Mouse (Mus musculus): ENCODE results near the gene Col28a1.

Col28a1 gene

DNA sequence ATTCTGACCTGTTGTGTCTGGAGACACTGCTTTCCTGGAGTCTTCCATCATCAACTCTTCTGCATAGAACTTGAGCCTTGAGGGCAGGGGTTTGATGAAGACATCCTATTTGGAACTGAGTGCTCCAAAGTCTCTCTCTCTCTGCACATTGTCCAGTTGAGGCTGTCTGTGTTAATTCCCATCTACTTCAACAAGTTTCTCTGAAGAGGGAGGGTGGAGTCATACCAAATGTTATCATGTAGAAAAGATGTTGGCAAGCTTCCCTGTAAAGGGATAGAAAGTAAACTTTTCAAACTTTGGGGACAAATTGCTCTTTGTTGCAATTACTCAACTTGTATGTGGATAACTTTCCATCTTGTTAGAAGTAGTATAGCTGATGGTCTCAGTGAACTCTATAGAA lies at the start of gene Col28a1:
Gene Col28a1 (minus strand): TSS at position 101 of the 400 bp plus-strand sequence.
- DNase-seq (ENCODE audit: low spot score) = no peak

DNA sequence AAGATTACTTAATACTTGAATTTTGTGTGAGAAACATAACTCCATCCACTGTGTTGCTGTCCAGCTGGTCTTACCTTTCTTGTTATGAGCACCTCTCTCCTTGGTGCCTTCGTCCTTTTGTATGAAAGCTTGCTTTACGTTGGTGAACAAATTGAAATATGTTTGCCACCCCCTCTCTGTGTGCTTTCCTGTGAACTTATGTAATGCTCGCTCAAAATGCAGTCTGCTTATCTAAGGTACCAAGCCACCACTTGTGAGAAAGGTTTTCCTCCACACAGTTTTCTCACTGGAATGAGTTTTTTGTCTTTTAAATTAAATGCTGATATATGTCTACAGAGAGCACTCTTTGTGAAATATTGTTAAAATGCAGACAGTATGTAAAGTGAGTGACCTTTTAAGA lies 36.2 kb upstream of the Col28a1 start:
- no peak for DNase-seq (ENCODE audit: low spot score)

DNA sequence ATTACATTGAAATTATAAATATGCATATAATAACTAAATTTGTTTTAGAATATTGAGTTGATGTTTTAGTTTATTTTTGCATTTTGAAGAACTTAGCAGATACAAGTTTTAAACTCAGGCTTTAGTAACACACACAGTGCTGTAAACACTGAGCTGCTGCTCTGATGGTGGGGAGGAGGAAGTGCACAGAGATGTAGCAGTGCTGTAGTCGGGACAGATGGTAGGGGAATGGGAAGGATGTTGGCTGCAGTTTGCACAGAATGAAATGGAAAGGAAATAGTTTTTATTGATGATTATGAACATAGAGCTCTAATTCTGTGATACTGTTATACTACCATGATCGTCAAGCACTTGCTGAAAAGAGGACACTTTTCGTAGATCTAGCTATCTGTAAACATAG lies 34.6 kb upstream of the Col28a1 start:
- no peak for DNase-seq (ENCODE audit: low spot score)

DNA sequence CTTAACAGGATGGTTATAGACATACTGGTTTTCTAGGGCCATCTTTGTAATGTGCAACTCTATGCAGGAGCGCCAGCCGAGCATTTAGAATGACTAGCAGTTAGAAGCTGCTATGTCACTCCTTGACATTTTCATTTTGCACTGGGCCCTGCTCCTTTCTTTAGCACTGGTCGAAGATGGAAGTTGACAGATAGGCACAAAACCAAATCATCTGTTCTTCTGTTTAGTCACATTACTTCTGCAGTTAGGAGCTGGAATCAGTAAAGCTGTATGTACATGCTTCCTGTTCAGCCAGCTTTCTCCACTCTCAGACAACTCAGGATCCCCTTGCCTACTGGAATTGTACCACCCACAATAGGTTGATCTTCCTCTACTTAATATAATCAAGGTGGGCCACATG lies 18.2 kb upstream of the Col28a1 start:
- DNase-seq (ENCODE audit: low spot score) = no peak

DNA sequence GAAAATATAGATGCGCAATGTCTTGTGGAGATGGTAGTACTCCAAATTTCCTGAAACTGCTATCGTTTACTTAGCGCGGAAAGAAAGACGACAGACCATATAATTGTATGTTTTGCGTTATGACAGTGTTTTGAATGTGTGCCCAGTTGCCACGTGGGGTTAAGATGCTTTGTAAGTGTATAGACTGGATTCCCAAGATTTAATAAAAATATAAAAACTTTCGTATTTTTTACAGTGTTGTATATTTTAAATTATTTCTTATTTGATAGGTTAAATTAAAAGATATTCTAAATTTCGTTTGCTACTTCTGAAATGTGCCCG lies 17.4 kb upstream of the Col28a1 start:
- no peak for DNase-seq (ENCODE audit: low spot score)

DNA sequence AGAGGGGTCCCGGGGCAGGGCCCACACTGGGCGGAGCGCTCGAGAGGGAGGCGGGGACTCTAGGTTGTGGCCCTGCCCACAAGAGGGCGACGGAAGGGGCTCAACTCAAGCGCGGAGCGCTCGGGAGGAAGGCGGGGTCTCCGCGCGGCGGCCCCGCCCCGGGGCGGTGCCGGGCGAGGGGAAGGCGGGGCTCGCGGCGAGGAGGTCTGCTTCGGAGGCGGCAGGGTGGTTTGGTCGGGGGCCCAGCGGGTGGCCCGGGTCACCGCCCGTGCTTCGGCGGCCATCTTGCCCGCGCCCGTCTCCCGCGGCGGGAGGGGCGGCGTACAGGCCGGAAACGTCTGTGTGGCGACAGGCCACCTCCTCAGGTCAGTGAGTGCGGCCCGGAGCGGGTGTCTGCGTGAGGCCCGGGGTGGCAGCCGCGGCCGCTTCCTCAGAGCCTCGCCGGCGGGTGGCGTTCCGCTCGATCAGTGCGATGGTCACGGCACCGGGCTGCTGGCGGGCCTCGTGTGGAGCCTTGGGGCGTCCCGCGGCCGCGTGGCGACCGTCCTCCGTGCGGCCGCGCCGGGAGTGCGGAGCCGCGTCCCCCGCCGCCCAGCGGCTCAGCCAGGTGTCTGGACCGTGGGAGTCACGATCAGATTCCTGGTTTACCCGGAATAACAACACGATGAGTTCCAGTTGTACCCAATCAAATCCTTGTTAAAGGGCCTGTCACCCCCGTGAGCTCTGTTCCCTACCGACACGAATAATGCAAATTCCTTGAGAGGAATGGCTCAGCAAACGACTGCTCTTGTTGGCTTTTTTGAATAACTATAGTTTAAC lies 16.8 kb upstream of the Col28a1 start, which contains the start of gene Mios:
Gene Mios (plus strand): TSS at position 176 of the 819 bp plus-strand sequence.
- peak; percentile 78 for DNase-seq (ENCODE audit: low spot score)

DNA sequence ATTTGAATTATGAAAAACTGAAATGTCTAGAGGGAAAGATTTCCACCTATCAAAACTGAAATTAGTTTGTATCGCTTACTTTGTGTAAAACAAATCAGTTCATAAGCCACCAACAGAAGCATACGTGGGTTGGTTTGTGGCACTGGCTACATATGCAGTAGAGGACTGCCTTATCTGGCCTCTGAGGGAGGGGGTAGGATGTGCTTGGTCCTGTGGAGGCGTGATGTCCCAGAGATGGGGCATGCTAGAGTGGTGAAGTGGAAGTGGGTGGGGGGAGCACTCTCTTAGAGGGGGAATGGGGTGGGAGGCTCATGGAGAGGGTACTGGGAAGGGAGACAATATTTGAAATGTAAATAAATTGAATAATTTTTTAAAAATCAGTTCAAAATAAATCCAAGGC lies 2.5 kb downstream of the Col28a1 start:
- DNase-seq (ENCODE audit: low spot score) = no peak

DNA sequence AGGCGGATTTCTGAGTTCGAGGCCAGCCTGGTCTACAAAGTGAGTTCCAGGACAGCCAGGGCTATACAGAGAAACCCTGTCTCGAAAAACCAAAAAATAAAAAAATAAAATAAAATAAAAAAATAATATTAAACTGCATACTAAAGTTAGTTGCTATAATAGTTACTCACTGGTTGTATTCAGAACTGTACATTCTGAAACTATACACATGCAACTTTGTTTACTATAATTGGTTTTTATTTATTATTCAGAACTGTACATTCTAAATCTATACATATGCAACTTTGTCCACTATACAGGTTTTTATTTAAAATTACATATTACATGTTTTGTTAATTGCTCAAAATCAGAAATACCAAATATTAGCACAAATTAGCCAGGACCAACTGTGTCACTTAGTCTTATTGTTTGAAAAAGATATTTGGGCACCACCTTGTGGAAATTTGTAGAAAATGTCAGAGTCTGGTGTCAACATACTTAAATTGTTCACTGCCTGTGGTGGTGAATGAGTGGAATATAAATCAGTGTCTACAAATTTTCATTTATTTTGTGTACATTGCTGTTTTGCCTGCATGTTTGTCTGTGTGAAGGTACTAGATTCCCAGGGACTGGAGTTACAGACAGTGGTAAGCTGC lies 3.7 kb downstream of the Col28a1 start:
- DNase-seq (ENCODE audit: low spot score) = no peak

DNA sequence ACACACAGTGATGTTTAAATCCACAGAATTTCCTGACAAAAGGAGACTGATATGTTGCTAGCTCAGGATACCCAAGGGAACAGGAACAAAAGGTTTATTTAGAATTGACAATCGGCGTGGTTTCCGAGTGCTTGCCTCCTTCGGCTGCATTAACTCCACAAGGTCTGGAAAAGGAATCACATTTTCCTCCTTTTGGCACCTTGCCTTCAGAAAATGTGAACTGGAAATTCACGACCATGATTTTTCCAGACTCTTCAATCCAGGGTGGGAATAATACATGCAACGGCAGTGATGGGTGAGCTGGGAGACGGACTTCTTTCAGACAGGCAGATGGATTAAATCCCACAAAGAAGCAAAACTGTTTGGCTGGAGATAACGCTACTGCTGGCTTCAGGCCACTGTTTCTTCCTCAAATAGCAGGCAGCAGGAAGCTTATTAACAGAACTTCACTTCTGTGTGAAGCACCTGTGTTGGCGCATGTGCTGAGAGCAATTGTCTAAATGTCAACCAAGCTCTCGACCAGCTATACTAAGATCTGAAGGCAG lies 13.9 kb downstream of the Col28a1 start:
- DNase-seq (ENCODE audit: low spot score) = no peak

DNA sequence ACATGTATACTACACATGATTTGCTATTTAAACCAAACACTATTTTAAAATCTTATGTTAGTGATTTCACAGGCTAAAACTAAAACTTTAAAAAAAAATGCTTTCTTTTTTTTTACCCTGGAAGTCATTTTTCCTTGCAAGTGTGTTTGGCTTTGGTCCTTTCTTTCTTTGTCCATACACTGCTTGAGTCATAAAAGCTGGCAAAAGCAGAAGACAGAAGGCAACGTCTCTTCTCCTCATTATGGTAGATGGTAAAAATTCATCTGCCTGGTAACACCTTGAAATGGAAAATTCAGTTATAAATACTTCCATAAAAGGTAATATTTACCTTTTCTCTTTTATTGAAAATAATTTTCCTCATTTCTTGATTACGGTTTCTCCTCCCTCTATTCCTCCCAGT lies 16.3 kb downstream of the Col28a1 start:
- DNase-seq (ENCODE audit: low spot score) = no peak

DNA sequence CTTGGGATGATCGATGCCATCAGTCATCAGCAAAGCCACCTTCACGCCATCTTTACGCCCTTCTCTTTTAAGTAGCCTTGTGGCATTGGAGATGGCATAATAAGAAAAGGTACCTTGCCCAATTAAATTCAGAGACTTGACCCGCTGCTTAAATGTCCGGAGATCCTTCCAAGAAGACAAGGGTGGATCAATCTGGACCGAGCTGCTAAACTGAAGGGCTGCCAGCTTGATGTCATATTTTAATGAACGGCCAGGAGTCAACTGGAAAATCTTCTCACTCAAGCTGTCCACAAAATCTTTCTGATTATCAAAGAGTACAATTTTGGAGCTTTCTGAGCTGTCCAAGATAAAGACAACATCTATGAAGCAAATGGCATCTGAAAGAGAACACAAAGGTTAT lies 17.1 kb downstream of the Col28a1 start:
- DNase-seq (ENCODE audit: low spot score) = no peak

DNA sequence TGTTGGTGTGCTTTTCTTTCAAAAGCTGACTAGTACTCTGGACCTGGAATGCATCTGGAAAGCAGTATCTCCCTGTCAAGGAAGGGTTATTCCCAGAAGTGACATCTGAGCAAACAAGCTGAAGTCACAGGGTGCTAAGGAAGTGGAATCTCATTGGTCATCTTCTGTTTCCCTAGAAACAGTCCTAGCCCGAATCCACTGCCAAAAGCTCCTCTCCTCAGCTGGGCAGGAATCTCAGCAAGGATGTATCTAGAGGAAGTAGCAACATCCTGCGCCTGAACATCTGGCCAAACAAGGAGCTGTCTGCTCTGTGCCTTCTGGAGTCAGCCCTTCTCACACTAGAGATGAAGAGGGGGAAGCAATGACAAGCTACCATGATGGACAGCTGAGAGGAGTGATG lies 18.4 kb downstream of the Col28a1 start:
- no peak for DNase-seq (ENCODE audit: low spot score)

DNA sequence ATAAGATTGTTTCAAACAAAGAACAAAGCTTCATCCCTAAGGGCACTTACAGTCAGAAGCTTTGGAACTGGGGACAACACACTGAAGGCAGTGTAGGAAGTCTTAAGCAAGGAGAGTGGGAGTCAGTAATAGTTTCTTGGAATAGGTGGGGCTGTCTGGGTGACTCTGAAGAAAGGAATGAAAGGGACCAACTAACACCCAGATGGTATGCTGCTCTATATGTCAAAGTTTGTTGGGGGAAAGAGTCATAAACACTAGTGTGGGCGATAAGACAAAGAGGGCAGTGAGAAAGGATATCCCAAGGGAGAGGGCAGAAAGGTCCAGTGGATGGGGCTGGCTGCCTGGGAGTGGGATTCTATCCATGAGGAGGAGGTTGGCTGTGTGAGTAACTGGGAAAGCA lies 20.3 kb downstream of the Col28a1 start:
- DNase-seq (ENCODE audit: low spot score) = no peak

DNA sequence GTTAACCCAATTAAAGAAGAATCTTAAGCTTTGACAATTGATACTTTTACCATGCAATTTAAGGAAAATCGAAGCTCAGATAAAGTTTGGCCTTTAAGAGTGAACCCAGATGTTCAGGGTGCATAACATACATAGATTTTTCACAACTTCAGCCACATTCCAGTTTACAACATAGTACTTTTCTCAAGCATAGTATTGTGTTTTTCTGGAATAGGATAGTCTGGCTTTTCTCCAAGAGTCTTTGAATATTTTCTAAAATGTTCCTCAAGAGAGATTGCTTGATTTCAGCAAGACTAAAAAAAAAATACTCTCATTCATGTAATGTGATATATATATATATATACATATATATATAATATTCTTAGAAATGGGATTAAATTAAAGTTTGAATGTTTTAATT lies 27.7 kb downstream of the Col28a1 start:
- no peak for DNase-seq (ENCODE audit: low spot score)

DNA sequence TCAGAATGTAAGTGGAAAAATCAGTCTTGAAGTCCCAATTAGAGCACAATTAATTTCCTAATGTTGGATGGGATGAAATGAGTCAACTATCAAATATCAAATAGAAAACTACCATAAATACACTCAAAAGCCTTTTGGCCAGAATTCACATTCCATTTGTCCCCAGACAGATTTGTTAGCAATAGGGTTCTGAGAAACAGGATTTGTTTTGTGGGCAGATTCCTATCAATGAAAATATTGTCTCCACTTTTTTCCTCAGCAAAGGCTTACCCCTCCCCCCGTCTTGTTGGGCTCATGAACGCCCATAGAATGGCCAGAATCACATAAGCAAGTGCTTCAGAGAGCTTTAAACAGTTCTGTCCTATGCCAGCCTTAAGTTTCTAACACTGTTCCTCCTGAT lies 32.4 kb downstream of the Col28a1 start:
- DNase-seq (ENCODE audit: low spot score) = no peak

DNA sequence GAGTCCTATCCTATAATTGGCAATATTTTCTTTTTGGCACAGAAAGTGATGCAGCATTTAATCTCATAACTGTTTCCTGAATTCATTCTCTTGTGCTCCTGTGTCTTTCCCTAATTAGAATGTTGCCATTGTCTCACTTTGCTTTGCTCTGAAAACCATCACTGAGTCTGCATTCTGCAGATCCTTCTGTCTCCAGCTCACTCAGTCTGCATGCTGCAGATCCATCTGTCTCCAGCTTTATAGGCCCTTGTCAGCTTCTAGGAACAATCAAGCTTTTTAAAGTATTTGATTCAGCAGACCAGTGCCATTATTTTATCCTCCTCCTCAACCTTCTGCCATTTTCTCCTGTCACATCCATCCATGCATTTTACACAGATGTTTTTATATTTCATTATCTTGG lies 35.3 kb downstream of the Col28a1 start:
- DNase-seq (ENCODE audit: low spot score) = no peak

DNA sequence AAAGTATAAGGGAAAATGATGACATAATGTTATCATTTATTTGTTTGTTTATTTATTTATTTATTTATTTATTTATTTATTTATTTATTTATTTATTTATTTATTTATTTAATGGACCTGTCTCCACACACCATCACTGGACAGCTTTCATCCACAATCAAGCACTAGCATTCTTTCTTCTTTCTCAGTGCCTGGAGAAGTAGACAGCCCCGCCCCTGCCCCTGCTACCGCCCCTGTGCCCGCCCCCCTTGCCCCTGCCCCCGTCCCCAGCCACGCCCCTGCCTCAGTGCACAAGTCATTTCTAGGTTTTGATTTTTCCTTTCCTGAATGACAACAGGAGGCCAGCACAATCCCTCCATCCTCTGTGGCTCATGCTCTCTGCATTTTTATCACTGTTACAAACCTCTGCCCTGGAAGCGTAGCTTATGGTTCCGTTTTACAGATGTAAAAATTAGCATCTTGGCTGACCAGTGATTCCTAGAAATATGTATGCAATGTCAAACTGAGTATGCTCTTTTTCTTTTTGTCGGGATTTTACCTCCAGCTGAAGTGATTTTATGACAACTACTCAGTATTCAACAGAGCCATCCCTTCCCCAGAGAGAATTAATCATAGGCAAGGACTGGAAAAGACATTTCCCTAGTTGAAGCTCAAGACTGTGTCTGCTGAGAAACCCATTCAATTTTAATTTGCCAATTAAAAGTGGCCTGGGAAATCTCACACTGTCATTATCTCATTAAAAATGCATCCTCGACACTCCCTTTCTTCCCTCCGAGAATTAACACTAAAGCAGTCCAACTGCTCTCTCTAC lies 39.7 kb downstream of the Col28a1 start:
- DNase-seq (ENCODE audit: low spot score) = no peak

DNA sequence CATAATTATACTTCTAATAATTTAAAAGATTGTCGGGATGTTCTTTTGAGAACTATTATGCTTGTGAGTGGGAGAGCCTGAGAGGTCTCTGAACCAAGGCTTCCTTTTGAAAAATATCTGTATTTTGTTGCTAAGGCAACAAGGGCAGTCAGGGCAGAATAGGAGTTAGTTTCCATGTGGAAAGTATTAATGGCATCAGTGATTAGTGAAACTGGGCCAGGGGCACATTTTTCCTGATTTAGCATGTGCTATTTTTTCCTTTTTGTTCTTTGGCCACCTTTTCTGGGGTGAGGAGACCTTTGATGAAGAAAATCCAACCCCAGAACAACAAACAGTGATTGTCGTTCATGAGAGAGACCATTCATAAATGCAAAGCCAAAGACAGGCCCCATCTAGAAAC lies 43.5 kb downstream of the Col28a1 start:
- no peak for DNase-seq (ENCODE audit: low spot score)

DNA sequence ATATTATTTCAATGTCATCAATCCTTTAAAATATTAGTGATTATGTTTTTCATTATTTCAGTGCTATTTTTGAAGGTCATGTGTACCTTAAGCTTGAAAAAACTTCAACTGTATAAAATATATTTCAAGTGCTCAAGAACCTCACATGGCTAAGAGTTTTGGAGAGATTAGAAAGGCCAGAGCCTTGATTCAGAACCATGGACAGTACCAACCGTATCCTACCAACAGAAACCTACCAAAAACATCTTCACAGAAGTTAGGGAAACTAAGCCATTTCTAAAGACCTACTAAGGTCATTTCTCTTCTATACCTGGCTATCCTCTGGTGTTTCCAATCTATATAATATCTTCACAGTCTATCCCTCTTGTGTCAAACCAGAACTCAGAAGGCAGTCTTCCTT lies 50.5 kb downstream of the Col28a1 start:
- no peak for DNase-seq (ENCODE audit: low spot score)

DNA sequence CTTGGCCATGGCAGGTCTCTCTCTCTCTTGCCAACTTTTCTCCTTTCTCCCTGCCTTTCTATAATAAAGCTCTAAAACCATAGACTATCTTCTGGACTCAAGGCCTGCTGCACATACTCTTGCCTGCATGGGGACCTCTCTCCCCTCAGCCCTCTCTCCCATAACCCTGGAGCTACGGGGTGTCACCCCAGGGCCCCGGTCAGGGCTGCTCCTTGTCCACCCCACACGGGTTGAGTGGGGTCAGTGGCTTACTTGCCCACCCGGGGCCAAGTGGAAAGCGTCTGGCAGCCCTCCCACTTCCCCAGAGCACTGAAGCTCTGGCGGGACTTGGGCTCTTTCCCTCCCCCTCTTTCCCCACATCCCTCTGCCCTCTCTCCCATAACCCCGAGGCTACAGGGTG lies 62.3 kb downstream of the Col28a1 start:
- DNase-seq (ENCODE audit: low spot score) = no peak

DNA sequence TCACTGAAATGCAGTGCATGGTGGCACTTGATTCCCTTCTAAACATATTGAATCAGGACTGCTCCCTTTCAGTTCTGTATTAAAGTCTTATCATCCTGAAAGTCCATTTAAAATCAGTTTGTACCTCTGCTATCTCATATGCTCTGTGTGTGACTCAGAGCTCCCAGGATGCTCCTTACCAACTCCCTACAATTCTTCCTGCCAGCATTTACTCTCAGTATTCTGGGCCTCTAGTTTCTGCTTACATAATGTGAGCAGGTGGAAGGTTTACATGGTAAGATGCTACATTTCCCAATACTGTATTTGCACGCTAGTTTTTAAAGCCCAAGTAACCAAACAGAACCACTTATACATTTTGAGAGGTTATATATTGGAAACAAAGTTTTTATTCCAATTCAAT lies 64.3 kb downstream of the Col28a1 start:
- no peak for DNase-seq (ENCODE audit: low spot score)

DNA sequence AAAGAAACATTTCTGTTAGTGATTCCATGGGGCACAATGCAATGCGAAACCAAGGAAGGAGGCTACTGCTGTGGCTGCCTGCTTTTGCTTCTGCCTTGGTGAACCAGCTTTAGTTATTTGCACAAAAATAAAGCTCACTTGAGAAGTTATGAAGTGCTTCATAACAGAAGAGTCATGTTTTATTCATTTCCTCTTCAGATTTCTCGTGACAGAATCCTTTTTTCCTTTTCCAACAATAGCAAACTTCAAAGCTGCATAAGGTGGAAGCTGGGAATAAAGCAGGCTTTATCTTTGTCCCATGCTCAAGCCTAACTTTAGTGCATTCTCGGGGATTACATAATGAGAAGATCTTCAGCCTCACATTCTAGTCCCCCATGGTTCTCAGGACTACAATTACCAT lies 65.9 kb downstream of the Col28a1 start:
- no peak for DNase-seq (ENCODE audit: low spot score)

DNA sequence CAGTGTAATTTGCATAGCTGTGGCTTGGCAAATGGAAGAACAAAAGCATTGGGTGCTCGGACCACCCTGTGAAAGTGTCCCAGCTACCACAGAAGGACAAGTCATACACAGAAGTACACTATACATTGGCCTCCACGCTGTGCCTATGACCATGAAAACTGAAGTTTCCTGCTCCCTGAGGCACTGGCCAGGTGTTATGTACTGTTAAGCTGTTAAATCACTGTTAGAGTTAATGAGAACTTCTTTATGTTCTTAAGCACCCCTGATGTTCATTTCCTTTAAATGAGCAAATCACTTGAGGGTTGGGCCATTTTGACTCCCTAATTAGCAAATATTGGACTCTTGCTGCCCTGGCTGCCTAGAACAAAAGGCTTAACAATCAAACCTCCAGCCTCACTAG lies 73.3 kb downstream of the Col28a1 start:
- DNase-seq (ENCODE audit: low spot score) = no peak

All from spleen, adult 12 weeks (tissue).